Mouse (Mus musculus): Measurements from ENCODE around the gene Rabl6. TPM values are rescaled to one million over a fixed set of nuclear protein-coding genes. Genes with fewer than 3 reads are reported as not detected.

Gene Rabl6
- 68.2 and 79.3 TPM in 2 replicates for total RNA-seq (2014; rRNA removed)
- polyA plus RNA-seq (2015; fragmentation: Nextera tagmentation; extraction: Ambion mirVana) = 51.8 and 54.9 TPM in 2 replicates

GRCm38 (mm10) chr2:25607761-25608622, at the start of gene Rabl6:
Rabl6 (minus strand) TSS chr2:25608521.
- H3K9me3 ChIP-seq (ENCODE audit: low read length) = no peaks in the 10 kb centered on the region
- no peaks in the 10 kb centered on the region for H3K27me3 ChIP-seq (ENCODE audit: insufficient read depth, low read length)
- peak within 1 kb of the TSS; percentile 66 for H3K4me3 ChIP-seq (ENCODE audit: low read depth, low read length)
- H3K36me3 ChIP-seq (ENCODE audit: insufficient read depth) = no peaks in the 10 kb centered on the region
- H3K9ac ChIP-seq = peak within 1 kb of the TSS; percentile 69
- TF ChIP-seq CTCF (IDR thresholded peaks at IDR 0.05; ENCODE audit: low read depth) = no peak
- H3K27ac ChIP-seq (ENCODE audit: low read depth, low read length) = peak within 1 kb of the TSS; percentile 91
- 1% methylated on average over 80 of the region's 80 CpGs for WGBS
- H3K4me1 ChIP-seq (ENCODE audit: insufficient read depth) = peaks cover 16% of the 10 kb centered on the region; the same call in 1 of the 2 replicates
- peak within 1 kb of the TSS; percentile 59 for H3K4me2 ChIP-seq (ENCODE audit: low read depth)
- ATAC-seq (peak; percentile 96), DNase-seq (peak; percentile 97)

- Histone ChIP-seq H3K9ac (no peak within 1 kb of the TSS), H3K4me3 (ENCODE audit: low read depth, low read length) (no peak within 1 kb of the TSS), H3K9me3 (ENCODE audit: low read length) (no peaks in the 10 kb centered on the region), H3K27ac (ENCODE audit: low read depth, low read length) (no peak within 1 kb of the TSS), H3K27me3 (ENCODE audit: insufficient read depth, low read length) (no peaks in the 10 kb centered on the region), H3K4me1 (ENCODE audit: insufficient read depth) (no peaks in the 10 kb centered on the region), H3K4me2 (ENCODE audit: low read depth) (no peak within 1 kb of the TSS), H3K36me3 (ENCODE audit: insufficient read depth) (no peaks in the 10 kb centered on the region)
- DNase-seq (no peak), ATAC-seq (no peak)
- no peak for TF ChIP-seq CTCF (IDR thresholded peaks at IDR 0.05; ENCODE audit: low read depth)
These were observed 49.3 kb upstream of the Rabl6 start, which contains the start of gene Lcn5 for GRCm38 (mm10) chr2:25657652-25658051. Lcn5 (plus strand) TSS chr2:25657952.

- Histone ChIP-seq H3K4me3 (ENCODE audit: low read depth, low read length) (no peak overlapping the region), H3K27ac (ENCODE audit: low read depth, low read length) (no peak overlapping the region), H3K4me1 (ENCODE audit: insufficient read depth) (no peaks in the 10 kb centered on the region), H3K36me3 (ENCODE audit: insufficient read depth) (no peaks in the 10 kb centered on the region), H3K9ac (no peak overlapping the region), H3K9me3 (ENCODE audit: low read length) (no peaks in the 10 kb centered on the region), H3K4me2 (ENCODE audit: low read depth) (no peak overlapping the region), H3K27me3 (ENCODE audit: insufficient read depth, low read length) (no peaks in the 10 kb centered on the region)
- DNase-seq = no peak
- WGBS = 70% methylated on average over 4 of the region's 4 CpGs
- ATAC-seq = no peak
- no peak for TF ChIP-seq CTCF (IDR thresholded peaks at IDR 0.05; ENCODE audit: low read depth)
These were observed 48.9 kb upstream of the Rabl6 start for GRCm38 (mm10) chr2:25657246-25657645.

- H3K4me2 ChIP-seq (ENCODE audit: low read depth) = no peak overlapping the region
- H3K27me3 ChIP-seq (ENCODE audit: insufficient read depth, low read length) = no peaks in the 10 kb centered on the region
- peak; percentile 2 for DNase-seq
- no peak overlapping the region for H3K9ac ChIP-seq
- no peaks in the 10 kb centered on the region for H3K9me3 ChIP-seq (ENCODE audit: low read length)
- no peak overlapping the region for H3K4me3 ChIP-seq (ENCODE audit: low read depth, low read length)
- 73% methylated on average over 4 of the region's 4 CpGs for WGBS
- no peaks in the 10 kb centered on the region for H3K4me1 ChIP-seq (ENCODE audit: insufficient read depth)
- H3K27ac ChIP-seq (ENCODE audit: low read depth, low read length) = no peak overlapping the region
- no peaks in the 10 kb centered on the region for H3K36me3 ChIP-seq (ENCODE audit: insufficient read depth)
- no peak for TF ChIP-seq CTCF (IDR thresholded peaks at IDR 0.05; ENCODE audit: low read depth)
- ATAC-seq = no peak
These were observed 48.4 kb upstream of the Rabl6 start for GRCm38 (mm10) chr2:25656691-25657090.

- no peaks in the 10 kb centered on the region for H3K36me3 ChIP-seq (ENCODE audit: insufficient read depth)
- no peak overlapping the region for H3K9ac ChIP-seq
- DNase-seq (no peak), ATAC-seq (no peak)
- 62% methylated on average over 1 of the region's 1 CpGs for WGBS
- no peak for TF ChIP-seq CTCF (IDR thresholded peaks at IDR 0.05; ENCODE audit: low read depth)
- no peak overlapping the region for H3K4me2 ChIP-seq (ENCODE audit: low read depth)
- no peaks in the 10 kb centered on the region for H3K4me1 ChIP-seq (ENCODE audit: insufficient read depth)
- H3K27ac ChIP-seq (ENCODE audit: low read depth, low read length) = no peak overlapping the region
- H3K4me3 ChIP-seq (ENCODE audit: low read depth, low read length) = no peak overlapping the region
- no peaks in the 10 kb centered on the region for H3K9me3 ChIP-seq (ENCODE audit: low read length)
- H3K27me3 ChIP-seq (ENCODE audit: insufficient read depth, low read length) = no peaks in the 10 kb centered on the region
These were observed 46.2 kb upstream of the Rabl6 start for GRCm38 (mm10) chr2:25654502-25654901.

- Histone ChIP-seq H3K9ac (no peak within 1 kb of the TSS), H3K9me3 (ENCODE audit: low read length) (no peaks in the 10 kb centered on the region), H3K27me3 (ENCODE audit: insufficient read depth, low read length) (no peaks in the 10 kb centered on the region), H3K4me3 (ENCODE audit: low read depth, low read length) (no peak within 1 kb of the TSS), H3K36me3 (ENCODE audit: insufficient read depth) (no peaks in the 10 kb centered on the region), H3K4me2 (ENCODE audit: low read depth) (no peak within 1 kb of the TSS), H3K4me1 (ENCODE audit: insufficient read depth) (no peaks in the 10 kb centered on the region), H3K27ac (ENCODE audit: low read depth, low read length) (no peak within 1 kb of the TSS)
- no peak for TF ChIP-seq CTCF (IDR thresholded peaks at IDR 0.05; ENCODE audit: low read depth)
- DNase-seq (no peak), ATAC-seq (no peak)
- WGBS = 85% methylated on average over 2 of the region's 2 CpGs
These were observed 44.6 kb upstream of the Rabl6 start, which contains the start of gene Lcn8 for GRCm38 (mm10) chr2:25652902-25653301. Lcn8 (plus strand) TSS chr2:25653120.

GRCm38 (mm10) chr2:25639890-25640289, 31.6 kb upstream of the Rabl6 start:
- no peaks in the 10 kb centered on the region for H3K27me3 ChIP-seq (ENCODE audit: insufficient read depth, low read length)
- H3K9ac ChIP-seq = no peak overlapping the region
- no peaks in the 10 kb centered on the region for H3K4me1 ChIP-seq (ENCODE audit: insufficient read depth)
- 23% methylated on average over 6 of the region's 6 CpGs for WGBS
- H3K9me3 ChIP-seq (ENCODE audit: low read length) = no peaks in the 10 kb centered on the region
- no peak overlapping the region for H3K27ac ChIP-seq (ENCODE audit: low read depth, low read length)
- no peak overlapping the region for H3K4me2 ChIP-seq (ENCODE audit: low read depth)
- no peak for ATAC-seq
- H3K36me3 ChIP-seq (ENCODE audit: insufficient read depth) = no peaks in the 10 kb centered on the region
- TF ChIP-seq CTCF (IDR thresholded peaks at IDR 0.05; ENCODE audit: low read depth) = peak; percentile 65
- no peak overlapping the region for H3K4me3 ChIP-seq (ENCODE audit: low read depth, low read length)
- DNase-seq = peak; percentile 45

Measured in forebrain, postnatal 0 days (tissue).